In genomic region chr2:11196952-11197559, GRCm38 (mm10) we compare ENCODE assay signal across 30 mouse cellular contexts. TPM values are rescaled to one million over a fixed set of nuclear protein-coding genes. Genes with fewer than 3 reads are reported as not detected.
DNase-seq lines count a peak whose midpoint lies in the region; ATAC-seq and TF ChIP-seq lines count a peak whose summit lies in the region.
"Had no signal": no experiment of that assay in that cellular context is flagged by ENCODE, and none has a peak within 500 bp of the region (broad histone marks: within the 10 kb centered on the region; RNA-seq: fewer than 3 reads in every experiment).

No protein-coding gene starts in this region.

- peak; percentile 35; the same call in 1 of the 2 replicates for ATAC-seq in liver, postnatal 0 days
- ATAC-seq in liver, embryonic 11.5 days (replicated peaks; ENCODE audit: low FRiP score), result no peak
- peak; percentile 59 for ATAC-seq in common myeloid progenitor, adult 5-6 weeks (replicated peaks; ENCODE audit: low read depth, poor library complexity, severe bottlenecking)
- peak; percentile 66 for ATAC-seq in megakaryocyte progenitor cell, adult 5-6 weeks (replicated peaks; ENCODE audit: poor library complexity)
- ATAC-seq in forebrain, embryonic 14.5 days, result no peak
- ATAC-seq: midbrain, embryonic 16.5 days had no signal

- TF ChIP-seq CTCF in liver, postnatal 0 days (IDR thresholded peaks at IDR 0.05; ENCODE audit: low read depth), result no peak

- no peak for DNase-seq in liver, postnatal 0 days
- no peak for DNase-seq in liver, embryonic 11.5 days (ENCODE audit: low spot score)
- no peak for DNase-seq in forebrain, embryonic 14.5 days (ENCODE audit: low spot score)
- no peak for DNase-seq in cerebellum, adult 9-11 months
- no peak for DNase-seq in frontal cortex, postnatal 14 days (ENCODE audit: low spot score in 2 of 2)
- DNase-seq: adrenal gland, postnatal 25 days; cerebellum, adult 11-12 months; cerebellum, postnatal 14 days; gastrocnemius, postnatal 36 days; heart, adult 2 months; heart, postnatal 4 days; kidney, adult 8-10 months; kidney, postnatal 10 days; layer of hippocampus, postnatal 36 days; left cerebral cortex, postnatal 4 days; liver, embryonic 13.5 days; lung, embryonic 14.5 days; lung, postnatal 14 days; thymus, postnatal 14 days had no signal

- no peak overlapping the region for H3K27ac ChIP-seq in liver, postnatal 0 days (ENCODE audit: low read depth)
- no peak overlapping the region for H3K27ac ChIP-seq in liver, embryonic 11.5 days (ENCODE audit: low read depth, low read length)
- H3K27ac ChIP-seq in forebrain, embryonic 14.5 days (ENCODE audit: low read depth, low read length), result no peak overlapping the region
- H3K27ac ChIP-seq: embryonic facial prominence, embryonic 10.5 days; embryonic facial prominence, embryonic 15.5 days; forebrain, embryonic 12.5 days; heart, adult 2 months; hindbrain, embryonic 15.5 days; liver, embryonic 13.5 days; neural tube, embryonic 13.5 days had no signal

- no peak for TF ChIP-seq EP300 in liver, postnatal 0 days (IDR thresholded peaks at IDR 0.05; ENCODE audit: low read depth)

- 27% methylated on average over 5 of the region's 5 CpGs for WGBS in liver, postnatal 0 days (ENCODE audit: insufficient replicate concordance)
- WGBS in liver, embryonic 11.5 days, result 63% methylated on average over 5 of the region's 5 CpGs
- WGBS in forebrain, embryonic 14.5 days, result 90% methylated on average over 5 of the region's 5 CpGs

- no peaks in the 10 kb centered on the region for H3K27me3 ChIP-seq in liver, postnatal 0 days (ENCODE audit: insufficient read depth, low read length)
- no peaks in the 10 kb centered on the region for H3K27me3 ChIP-seq in liver, embryonic 11.5 days (replicated peaks; ENCODE audit: control insufficient read depth, insufficient read depth, low read length)
- no peaks in the 10 kb centered on the region for H3K27me3 ChIP-seq in forebrain, embryonic 14.5 days (replicated peaks; ENCODE audit: control insufficient read depth, insufficient read depth, low read length)
- H3K27me3 ChIP-seq: embryonic facial prominence, embryonic 15.5 days; forebrain, embryonic 12.5 days; heart, embryonic 12.5 days; hindbrain, embryonic 15.5 days; liver, embryonic 13.5 days; neural tube, embryonic 13.5 days had no signal

- H3K4me1 ChIP-seq in liver, postnatal 0 days (ENCODE audit: insufficient read depth), result 0 out of 2 replicates have a peak, but pooled peaks cover under 1% of the 10 kb centered on the region
- peaks cover 4% of the 10 kb centered on the region; the same call in 1 of the 2 replicates for H3K4me1 ChIP-seq in liver, embryonic 11.5 days (replicated peaks; ENCODE audit: control insufficient read depth, insufficient read depth, low read length)
- H3K4me1 ChIP-seq in forebrain, embryonic 14.5 days (ENCODE audit: control insufficient read depth, insufficient read depth, low read length), result no peaks in the 10 kb centered on the region
- H3K4me1 ChIP-seq: embryonic facial prominence, embryonic 15.5 days; forebrain, embryonic 12.5 days; heart, embryonic 12.5 days; hindbrain, embryonic 15.5 days; neural tube, embryonic 13.5 days had no signal

- H3K36me3 ChIP-seq in liver, postnatal 0 days (replicated peaks; ENCODE audit: insufficient read depth, low read length), result no peaks in the 10 kb centered on the region
- H3K36me3 ChIP-seq in liver, embryonic 11.5 days (ENCODE audit: control insufficient read depth, insufficient read depth, low read length), result no peaks in the 10 kb centered on the region
- no peaks in the 10 kb centered on the region for H3K36me3 ChIP-seq in forebrain, embryonic 14.5 days (ENCODE audit: control insufficient read depth, insufficient read depth, low read length)
- H3K36me3 ChIP-seq: embryonic facial prominence, embryonic 10.5 days; embryonic facial prominence, embryonic 15.5 days; forebrain, embryonic 12.5 days; heart, embryonic 12.5 days; hindbrain, embryonic 15.5 days; liver, embryonic 13.5 days; neural tube, embryonic 13.5 days had no signal

- H3K4me3 ChIP-seq in liver, postnatal 0 days (ENCODE audit: low read depth, low read length), result no peak overlapping the region
- H3K4me3 ChIP-seq in liver, embryonic 11.5 days (ENCODE audit: low read depth, low read length), result no peak overlapping the region
- H3K4me3 ChIP-seq in forebrain, embryonic 14.5 days (ENCODE audit: low read depth, low read length), result no peak overlapping the region
- H3K4me3 ChIP-seq: embryonic facial prominence, embryonic 10.5 days; embryonic facial prominence, embryonic 15.5 days; forebrain, embryonic 12.5 days; heart, adult 2 months; heart, embryonic 12.5 days; hindbrain, embryonic 15.5 days; liver, embryonic 13.5 days; myocyte; neural tube, embryonic 13.5 days had no signal

- H3K9me3 ChIP-seq in liver, postnatal 0 days (ENCODE audit: low read length), result no peaks in the 10 kb centered on the region
- no peaks in the 10 kb centered on the region for H3K9me3 ChIP-seq in liver, embryonic 11.5 days (ENCODE audit: control insufficient read depth, low read length)
- H3K9me3 ChIP-seq in forebrain, embryonic 14.5 days (replicated peaks; ENCODE audit: control insufficient read depth, low read length), result no peaks in the 10 kb centered on the region
- H3K9me3 ChIP-seq: embryonic facial prominence, embryonic 10.5 days; embryonic facial prominence, embryonic 15.5 days; forebrain, embryonic 12.5 days; heart, embryonic 12.5 days; hindbrain, embryonic 15.5 days; liver, embryonic 13.5 days; neural tube, embryonic 13.5 days had no signal

- no peak overlapping the region for H3K9ac ChIP-seq in liver, postnatal 0 days (replicated peaks)
- no peak overlapping the region for H3K9ac ChIP-seq in liver, embryonic 11.5 days (ENCODE audit: low read depth, low read length)
- no peak overlapping the region for H3K9ac ChIP-seq in forebrain, embryonic 14.5 days (ENCODE audit: low read length)
- H3K9ac ChIP-seq: embryonic facial prominence, embryonic 15.5 days; forebrain, embryonic 12.5 days; heart, embryonic 12.5 days; hindbrain, embryonic 15.5 days; liver, embryonic 13.5 days; lung, embryonic 14.5 days; neural tube, embryonic 13.5 days had no signal

- no peak overlapping the region for H3K4me2 ChIP-seq in liver, postnatal 0 days (ENCODE audit: low read depth, low read length)
- no peak overlapping the region for H3K4me2 ChIP-seq in liver, embryonic 11.5 days
- no peak overlapping the region for H3K4me2 ChIP-seq in forebrain, embryonic 14.5 days (ENCODE audit: low read length)
- H3K4me2 ChIP-seq: embryonic facial prominence, embryonic 15.5 days; forebrain, embryonic 12.5 days; heart, embryonic 12.5 days; hindbrain, embryonic 15.5 days; liver, embryonic 13.5 days; lung, embryonic 14.5 days; midbrain, embryonic 11.5 days; neural tube, embryonic 13.5 days had no signal

RNA-seq across cellular contexts. Expression of gene Prkcq, which starts 25.1 kb away (rescaled TPM):
- polyA plus RNA-seq in liver, postnatal 0 days (2015; fragmentation: Nextera tagmentation; extraction: Ambion mirVana), result 2.5 and 3.1 TPM in 2 replicates
- polyA plus RNA-seq in liver, embryonic 11.5 days (2014; fragmentation: Nextera tagmentation; extraction: Ambion mirVana), result 11.9 and 13.0 TPM in 2 replicates
- 10.1 and 16.0 TPM in 2 replicates for total RNA-seq in common myeloid progenitor, adult 5-6 weeks (2017)
- total RNA-seq in megakaryocyte progenitor cell, adult 5-6 weeks (2015), result 0.34 and 4.0 TPM in 2 replicates
- 1.2 and 1.8 TPM in 2 replicates for total RNA-seq in megakaryocyte progenitor cell, adult 5-6 weeks (2017)
- polyA plus RNA-seq in forebrain, embryonic 14.5 days (2014; fragmentation: Nextera tagmentation; extraction: Ambion mirVana), result 3.0 and 4.0 TPM in 2 replicates

Comparison
In these comparisons a context has a peak if more than half of its experiments do, and no peak if none do; other contexts are left out.
1. ATAC-seq: peak in liver, postnatal 0 days (single experiment), common myeloid progenitor, adult 5-6 weeks (single experiment) and megakaryocyte progenitor cell, adult 5-6 weeks (single experiment); none in liver, embryonic 11.5 days (single experiment) and forebrain, embryonic 14.5 days (single experiment).